Mouse (Mus musculus): ENCODE measurements around the gene Cxcl9. TPM values are rescaled to one million over a fixed set of nuclear protein-coding genes. Genes with fewer than 3 reads are reported as not detected.
A peak's percentile ranks its signal among the peaks of the same experiment; 100 is the strongest.
"Not testable (repeated sequence)": the region's sequence is repeated elsewhere in the genome, so short reads cannot be mapped to it uniquely, and the experiment has no call there.

The Cxcl9 gene
- polyA plus RNA-seq, 1 experiment from 2014 or later = not detected

- Histone ChIP-seq H3K4me1 (replicated peaks) (peaks cover 7% of the 10 kb centered on the region; the same call in 1 of the 2 replicates), H3K9me3 (no peaks in the 10 kb centered on the region), H3K27ac (no peak overlapping the region), H3K9ac (replicated peaks) (no peak overlapping the region), H3K4me3 (replicated peaks) (no peak overlapping the region), H3K27me3 (0 out of 2 replicates have a peak, but pooled peaks cover 4% of the 10 kb centered on the region), H3K36me3 (no peaks in the 10 kb centered on the region), H3K4me2 (no peak overlapping the region)
- ATAC-seq (ENCODE audit: insufficient number of reproducible peaks, insufficient read depth, low FRiP score, low TSS enrichment, low read depth) = no peak
- WGBS = 77% methylated on average over 11 of the region's 11 CpGs
Measured at GRCm38 (mm10) chr5:92365146-92365705, 37.3 kb upstream of the Cxcl9 start.

DNA sequence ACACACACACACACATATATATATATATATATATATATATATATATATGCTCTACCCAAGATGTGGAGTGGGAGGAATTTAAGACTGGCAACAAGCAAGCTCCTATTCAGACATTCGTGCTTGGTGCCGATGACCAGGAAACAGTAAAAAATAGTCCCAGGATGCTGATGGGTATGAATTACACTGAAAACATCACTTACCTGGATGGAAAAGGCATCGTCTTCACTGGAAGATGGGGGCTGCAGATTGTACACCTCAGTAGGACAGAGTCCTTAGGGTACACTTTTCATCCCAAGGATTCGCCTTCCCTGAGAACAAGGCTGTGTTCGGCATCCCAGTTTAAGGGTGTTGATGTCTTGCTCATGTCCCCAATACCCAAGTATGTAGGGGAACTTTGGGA, 36.1 kb upstream of the Cxcl9 start:
- Histone ChIP-seq H3K27ac (no peak overlapping the region), H3K4me3 (replicated peaks) (no peak overlapping the region), H3K9me3 (no peaks in the 10 kb centered on the region), H3K27me3 (0 out of 2 replicates have a peak, but pooled peaks cover 4% of the 10 kb centered on the region), H3K9ac (replicated peaks) (no peak overlapping the region), H3K4me1 (replicated peaks) (peaks cover 2% of the 10 kb centered on the region; the same call in 1 of the 2 replicates), H3K4me2 (no peak overlapping the region), H3K36me3 (no peaks in the 10 kb centered on the region)
- WGBS = 91% methylated on average over 5 of the region's 5 CpGs
- ATAC-seq (ENCODE audit: insufficient number of reproducible peaks, insufficient read depth, low FRiP score, low TSS enrichment, low read depth) = no peak

DNA sequence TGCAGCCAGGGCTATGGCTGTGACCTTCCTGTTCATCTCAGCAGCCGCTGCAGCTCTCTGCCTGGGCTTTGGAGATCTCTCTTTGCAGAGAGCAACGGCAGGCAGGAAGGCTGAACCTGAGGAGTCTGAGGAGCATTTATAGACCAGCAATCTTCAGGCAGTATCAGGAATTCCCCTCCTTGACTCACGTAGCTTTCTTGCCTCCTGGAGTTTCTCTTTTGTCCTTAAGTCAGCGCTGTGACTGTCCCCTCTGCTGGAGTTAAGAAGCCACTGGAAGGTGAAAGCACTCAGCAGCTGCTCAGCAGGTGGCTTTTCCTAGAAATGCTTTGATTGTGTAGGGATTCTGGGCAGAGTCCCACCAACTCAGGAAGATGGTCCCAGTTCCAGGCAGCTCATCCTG, 35.3 kb upstream of the Cxcl9 start:
- Histone ChIP-seq H3K27ac (no peak overlapping the region), H3K36me3 (no peaks in the 10 kb centered on the region), H3K9ac (replicated peaks) (no peak overlapping the region), H3K4me2 (no peak overlapping the region), H3K4me1 (replicated peaks) (no peaks in the 10 kb centered on the region), H3K4me3 (replicated peaks) (no peak overlapping the region), H3K9me3 (no peaks in the 10 kb centered on the region), H3K27me3 (0 out of 2 replicates have a peak, but pooled peaks cover 4% of the 10 kb centered on the region)
- WGBS = 11% methylated on average over 4 of the region's 4 CpGs
- ATAC-seq (ENCODE audit: insufficient number of reproducible peaks, insufficient read depth, low FRiP score, low TSS enrichment, low read depth) = no peak

- Histone ChIP-seq H3K4me3 (replicated peaks) (no peak overlapping the region), H3K9me3 (no peaks in the 10 kb centered on the region), H3K27ac (no peak overlapping the region), H3K27me3 (no peaks in the 10 kb centered on the region), H3K4me2 (no peak overlapping the region), H3K9ac (replicated peaks) (no peak overlapping the region), H3K36me3 (no peaks in the 10 kb centered on the region), H3K4me1 (replicated peaks) (no peaks in the 10 kb centered on the region)
- WGBS = 84% methylated on average over 11 of the region's 11 CpGs
- ATAC-seq (ENCODE audit: insufficient number of reproducible peaks, insufficient read depth, low FRiP score, low TSS enrichment, low read depth) = no peak
Measured at GRCm38 (mm10) chr5:92358767-92359455, 31.0 kb upstream of the Cxcl9 start.

- Histone ChIP-seq H3K9me3 (no peaks in the 10 kb centered on the region), H3K4me3 (replicated peaks) (no peak overlapping the region), H3K4me2 (no peak overlapping the region), H3K27me3 (no peaks in the 10 kb centered on the region), H3K27ac (no peak overlapping the region), H3K9ac (replicated peaks) (no peak overlapping the region), H3K36me3 (no peaks in the 10 kb centered on the region), H3K4me1 (replicated peaks) (no peaks in the 10 kb centered on the region)
- WGBS = 27% methylated on average over 12 of the region's 12 CpGs
- peak; percentile 56; the same call in 1 of the 2 replicates for ATAC-seq (ENCODE audit: insufficient number of reproducible peaks, insufficient read depth, low FRiP score, low TSS enrichment, low read depth)
Measured at GRCm38 (mm10) chr5:92358033-92358432, 30.2 kb upstream of the Cxcl9 start.

DNA sequence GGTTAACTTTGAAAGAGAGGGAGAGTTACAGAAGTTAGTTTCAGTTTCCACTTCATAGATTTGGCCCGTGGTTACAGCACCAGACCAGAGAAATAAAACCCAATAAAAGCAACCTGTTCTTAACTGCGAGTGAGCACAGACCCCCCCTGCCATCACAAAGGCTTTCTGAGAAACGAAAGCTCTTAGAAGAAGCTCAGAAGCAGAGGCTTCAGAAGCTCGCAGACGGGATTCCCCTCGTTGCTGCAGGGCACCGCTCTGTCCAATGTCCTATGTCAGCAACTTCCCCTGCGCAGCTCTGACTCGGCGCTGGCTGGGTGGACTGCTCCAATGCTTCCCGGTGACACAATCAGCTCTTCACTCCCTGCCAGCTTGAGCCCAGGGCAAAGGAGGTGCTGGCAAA, 25.6 kb upstream of the Cxcl9 start:
- WGBS = 41% methylated on average over 11 of the region's 11 CpGs

GRCm38 (mm10) chr5:92352716-92353115, 24.8 kb upstream of the Cxcl9 start:
- H3K4me3 ChIP-seq (replicated peaks); H3K36me3 ChIP-seq; H3K9me3 ChIP-seq; H3K27ac ChIP-seq; H3K9ac ChIP-seq (replicated peaks); H3K4me1 ChIP-seq (replicated peaks); H3K27me3 ChIP-seq; ATAC-seq (ENCODE audit: insufficient number of reproducible peaks, insufficient read depth, low FRiP score, low TSS enrichment, low read depth); H3K4me2 ChIP-seq: not testable (repeated sequence)
- 71% methylated on average over 4 of the region's 4 CpGs for WGBS

More for the DNA sequence above, 25.6 kb upstream of the Cxcl9 start:
- peaks cover 4% of the 10 kb centered on the region; the same call in 1 of the 2 replicates for H3K4me1 ChIP-seq (replicated peaks)
- H3K9ac ChIP-seq (replicated peaks) = no peak overlapping the region
- peak overlapping the region; percentile 32; the same call in 1 of the 2 replicates for H3K4me2 ChIP-seq
- H3K27me3 ChIP-seq = no peaks in the 10 kb centered on the region
- H3K36me3 ChIP-seq = no peaks in the 10 kb centered on the region
- no peaks in the 10 kb centered on the region for H3K9me3 ChIP-seq
- no peak overlapping the region for H3K27ac ChIP-seq
- no peak for ATAC-seq (ENCODE audit: insufficient number of reproducible peaks, insufficient read depth, low FRiP score, low TSS enrichment, low read depth)
- peak overlapping the region; percentile 22; the same call in 1 of the 2 replicates for H3K4me3 ChIP-seq (replicated peaks)

DNA sequence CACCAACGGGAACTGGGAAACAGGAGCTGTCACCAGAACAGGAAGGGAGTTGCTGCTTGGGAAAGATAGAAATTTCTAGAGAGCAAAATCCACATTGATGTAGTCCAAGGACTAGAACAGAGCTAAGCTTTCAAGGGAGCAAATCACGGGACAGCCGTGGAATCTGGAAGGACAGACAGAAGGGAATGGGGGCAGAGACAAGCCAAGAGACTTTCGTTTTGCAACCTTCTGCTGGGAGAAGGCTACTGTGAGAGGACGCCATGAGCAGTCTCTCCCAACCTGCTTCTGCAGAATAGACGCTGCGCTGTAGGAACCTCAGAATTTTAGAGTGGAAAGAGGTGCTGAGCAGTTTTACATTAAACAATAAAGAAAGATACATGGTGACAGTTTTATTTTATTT, 21.9 kb upstream of the Cxcl9 start:
- no peak overlapping the region for H3K4me2 ChIP-seq
- peaks cover 14% of the 10 kb centered on the region; the same call in 1 of the 2 replicates for H3K27me3 ChIP-seq
- H3K9me3 ChIP-seq = no peaks in the 10 kb centered on the region
- H3K9ac ChIP-seq (replicated peaks) = no peak overlapping the region
- no peak overlapping the region for H3K27ac ChIP-seq
- peaks cover 4% of the 10 kb centered on the region; the same call in 1 of the 2 replicates for H3K4me1 ChIP-seq (replicated peaks)
- WGBS = 86% methylated on average over 7 of the region's 7 CpGs
- no peak for ATAC-seq (ENCODE audit: insufficient number of reproducible peaks, insufficient read depth, low FRiP score, low TSS enrichment, low read depth)
- no peaks in the 10 kb centered on the region for H3K36me3 ChIP-seq
- H3K4me3 ChIP-seq (replicated peaks) = no peak overlapping the region

DNA sequence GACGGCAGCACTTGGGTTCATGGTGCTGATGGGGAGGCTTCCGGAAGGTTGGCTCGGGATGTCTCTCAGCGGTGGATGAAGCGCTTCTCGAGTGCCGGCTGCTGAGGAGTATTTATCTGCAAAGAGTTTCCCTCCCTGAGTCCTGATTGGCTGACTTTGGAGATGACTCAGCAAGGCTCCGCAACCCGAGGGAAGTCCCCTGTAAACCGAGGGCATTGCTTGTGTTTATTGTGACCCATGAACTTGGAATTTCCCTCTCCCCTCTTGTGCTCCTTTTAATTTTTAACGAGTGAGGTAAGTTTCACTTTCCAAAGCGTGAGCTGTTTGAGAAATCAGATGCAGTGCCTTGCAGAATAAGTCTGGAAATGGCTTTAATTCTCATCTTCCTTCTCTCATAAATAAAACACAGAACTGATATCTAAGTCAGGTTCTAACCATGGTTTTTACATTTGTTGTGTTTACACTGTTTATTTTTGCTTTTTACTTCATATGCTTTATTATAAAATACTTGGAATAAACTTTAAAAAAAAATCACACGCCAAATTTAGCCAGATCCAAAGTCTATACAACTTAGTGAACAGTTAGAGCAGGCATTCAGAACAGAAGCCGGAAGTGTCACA, 21.0 kb upstream of the Cxcl9 start, which contains the start of gene Cxcl10:
Gene Cxcl10, minus strand, starts transcription at position 96 of the 620 bp plus-strand sequence.
- Histone ChIP-seq H3K9ac (replicated peaks) (no peak within 1 kb of the TSS), H3K4me3 (replicated peaks) (peak within 1 kb of the TSS; percentile 14)

GRCm38 (mm10) chr5:92345006-92345405, 17.1 kb upstream of the Cxcl9 start:
- Histone ChIP-seq H3K27me3 (peaks cover 14% of the 10 kb centered on the region; the same call in 1 of the 2 replicates), H3K9me3 (no peaks in the 10 kb centered on the region), H3K4me3 (replicated peaks) (no peak overlapping the region), H3K4me1 (replicated peaks) (peaks cover 4% of the 10 kb centered on the region; the same call in 1 of the 2 replicates), H3K4me2 (no peak overlapping the region), H3K9ac (replicated peaks) (no peak overlapping the region), H3K27ac (no peak overlapping the region), H3K36me3 (no peaks in the 10 kb centered on the region)
- no peak for ATAC-seq (ENCODE audit: insufficient number of reproducible peaks, insufficient read depth, low FRiP score, low TSS enrichment, low read depth)
- 86% methylated on average over 8 of the region's 8 CpGs for WGBS

More for the DNA sequence above, 21.0 kb upstream of the Cxcl9 start, which contains the start of gene Cxcl10:
- ATAC-seq (ENCODE audit: insufficient number of reproducible peaks, insufficient read depth, low FRiP score, low TSS enrichment, low read depth) = no peak
- peaks cover 14% of the 10 kb centered on the region; the same call in 1 of the 2 replicates for H3K27me3 ChIP-seq
- peaks cover 4% of the 10 kb centered on the region; the same call in 1 of the 2 replicates for H3K4me1 ChIP-seq (replicated peaks)
- H3K4me2 ChIP-seq = peak within 1 kb of the TSS; percentile 50
- 16% methylated on average over 14 of the region's 14 CpGs for WGBS
- H3K27ac ChIP-seq = no peak within 1 kb of the TSS
- H3K9me3 ChIP-seq = no peaks in the 10 kb centered on the region
- H3K36me3 ChIP-seq = no peaks in the 10 kb centered on the region

GRCm38 (mm10) chr5:92340606-92341005, 12.7 kb upstream of the Cxcl9 start:
- H3K9ac ChIP-seq (replicated peaks) = no peak overlapping the region
- H3K4me2 ChIP-seq = no peak overlapping the region
- H3K36me3 ChIP-seq = no peaks in the 10 kb centered on the region
- H3K4me1 ChIP-seq (replicated peaks) = 0 out of 2 replicates have a peak, but pooled peaks cover under 1% of the 10 kb centered on the region
- no peak overlapping the region for H3K4me3 ChIP-seq (replicated peaks)
- no peak overlapping the region for H3K27ac ChIP-seq
- no peak for ATAC-seq (ENCODE audit: insufficient number of reproducible peaks, insufficient read depth, low FRiP score, low TSS enrichment, low read depth)
- 65% methylated on average over 4 of the region's 4 CpGs for whole genome bisulfite sequencing
- H3K9me3 ChIP-seq = no peaks in the 10 kb centered on the region
- H3K27me3 ChIP-seq = no peaks in the 10 kb centered on the region

All from limb, embryonic 12.5 days (tissue).